Mouse (Mus musculus) liver, embryonic 14.5 days (tissue): ENCODE results near the gene Ssh3. TPM values are rescaled to one million over a fixed set of nuclear protein-coding genes. Genes with fewer than 3 reads are reported as not detected.

ENCODE experiments used
- ATAC-seq: fragments of 200-750 bp; cut with Nextera tagmentation; 2 replicates; pipeline ENCODE4 v1.8.0; 2017; ENCODE audit warnings: moderate number of reproducible peaks, mild to moderate bottlenecking, moderate library complexity; ENCODE audit not compliant: insufficient read depth
- DNase-seq, 3 experiments: peaks; one replicate each; pipeline ENCODE4 v3.0.0-alpha.2; 2012 to 2013; ENCODE audit warnings: low read depth in 3 of 3, low spot score in 3 of 3
- H3K27ac ChIP-seq: fragments of 300-500 bp; sonication (generic); 2 replicates; pipeline ENCODE4 v1.5.1; 2014; ENCODE audit warnings: moderate library complexity, mild to moderate bottlenecking, control low read depth, inconsistent platforms
- H3K27me3 ChIP-seq: fragments of 300-500 bp; sonication (generic); 2 replicates; pipeline ENCODE4 v1.6.1; 2014; ENCODE audit warnings: mild to moderate bottlenecking, low read length, moderate library complexity; ENCODE audit not compliant: control insufficient read depth, insufficient read depth
- H3K36me3 ChIP-seq: fragments of 300-500 bp; sonication (generic); replicated peaks from 2 replicates; pipeline ENCODE4 v1.6.1; 2014; ENCODE audit warnings: low read depth; ENCODE audit not compliant: control insufficient read depth, insufficient read depth
- H3K4me1 ChIP-seq, 2 experiments: fragments of 200-500 bp in 1 of 2; fragments of 300-500 bp in 1 of 2; sonication (generic) in 1 of 2; replicated peaks; 2 replicates each; pipeline ENCODE4 v1.6.1; 2012 to 2014; ENCODE audit warnings: antibody characterized with exemption in 1 of 2, inconsistent platforms in 1 of 2, low read length in 1 of 2; ENCODE audit not compliant: control insufficient read depth in 2 of 2, insufficient read depth in 2 of 2
- H3K4me2 ChIP-seq: fragments of 300-500 bp; sonication (generic); 2 replicates; pipeline ENCODE4 v1.6.1; 2014; ENCODE audit warnings: low read depth, mild to moderate bottlenecking, control low read depth, moderate library complexity
- H3K4me3 ChIP-seq, 2 experiments: fragments of 200-500 bp in 1 of 2; fragments of 300-500 bp in 1 of 2; sonication (generic) in 1 of 2; 2 replicates each; pipeline ENCODE4 v1.5.1; 2012 to 2014; ENCODE audit warnings: low read depth in 2 of 2, low read length in 2 of 2, mild to moderate bottlenecking in 2 of 2, control low read depth in 1 of 2, inconsistent platforms in 1 of 2, moderate library complexity in 1 of 2; ENCODE audit not compliant: insufficient read depth in 1 of 2
- H3K9ac ChIP-seq: fragments of 300-500 bp; sonication (generic); replicated peaks from 2 replicates; pipeline ENCODE4 v1.6.1; 2014; ENCODE audit warnings: mild to moderate bottlenecking, control low read depth, moderate library complexity
- H3K9me3 ChIP-seq: fragments of 300-500 bp; sonication (generic); 2 replicates; pipeline ENCODE4 v1.6.1; 2016; ENCODE audit warnings: low read length, mixed read lengths; ENCODE audit not compliant: control insufficient read depth
- CTCF ChIP-seq: IDR thresholded peaks from 2 replicates; pipeline ENCODE4 v1.5.1; 2016; ENCODE audit warnings: antibody characterized with exemption, low read depth, control low read depth
- EP300 ChIP-seq: IDR thresholded peaks from 2 replicates; pipeline ENCODE4 v1.6.1; 2016; ENCODE audit warnings: antibody characterized with exemption, low read depth
- WGBS: fragments of 180-500 bp; shearing (Covaris S2); extraction: QIAGEN DNeasy Blood & Tissue Kit; methylation state at CpG from one replicate; pipeline ENCODE4 v1.1.7; 2014; ENCODE audit not compliant: insufficient replicate concordance; 5-methylcytosine and 5-hydroxymethylcytosine counted together
- microRNA-seq: library from miRNA; unstranded; fragments of <30 nt; microRNA quantifications from one replicate; pipeline ENCODE4, GENCODE M21; 2016
- polyA plus RNA-seq, 2 experiments: library from polyadenylated mRNA; depleted of rRNA in 1 of 2; stranded (reverse) in 1 of 2; unstranded in 1 of 2; fragments of >200 nt; fragmentation: Nextera tagmentation in 1 of 2; extraction: Ambion mirVana in 1 of 2; gene quantifications; 2 replicates each; pipeline versions ENCODE4 v1.2.1 to v1.2.3; 2012 to 2014

The Ssh3 gene
- polyA plus RNA-seq, 2 experiments: 1.4 to 2.8 TPM

- H3K4me3 ChIP-seq: peak within 1 kb of the TSS; percentile 51 to 52
- H3K36me3 ChIP-seq: no peaks in the 10 kb centered on the region
- H3K27ac ChIP-seq: no peak within 1 kb of the TSS
- WGBS: under 1% methylated on average over 49 of the region's 49 CpGs
- peak within 1 kb of the TSS; percentile 63 for H3K4me2 ChIP-seq
- DNase-seq (no peak), ATAC-seq (0 out of 2 replicates have a peak, but pooled peaks have one; percentile 13)
- H3K27me3 ChIP-seq: peaks cover 69% of the 10 kb centered on the region
- peaks cover 0 to 8% of the 10 kb centered on the region in 2 experiments; a peak in 2 of 4 replicates for H3K4me1 ChIP-seq
- no peaks in the 10 kb centered on the region for H3K9me3 ChIP-seq
- TF ChIP-seq EP300 (no peak), CTCF (no peak)
- peak within 1 kb of the TSS; percentile 45 for H3K9ac ChIP-seq
Observed at GRCm38 (mm10) chr19:4214071-4214770, 54.8 kb downstream of the Ssh3 start, which contains the start of the genes Clcf1 and AC109138.7. TSS of gene Clcf1 (plus strand) at chr19:4214238. TSS of gene AC109138.7 (plus strand) at chr19:4214357.

- no peaks in the 10 kb centered on the region for H3K36me3 ChIP-seq
- H3K4me3 ChIP-seq: no peak overlapping the region
- H3K27ac ChIP-seq: no peak overlapping the region
- no peak for TF ChIP-seq EP300
- no peak for TF ChIP-seq CTCF
- H3K9me3 ChIP-seq: no peaks in the 10 kb centered on the region
- no peak for DNase-seq
- H3K9ac ChIP-seq: no peak overlapping the region
- WGBS: 9% methylated on average over 9 of the region's 9 CpGs
- peaks cover 69% of the 10 kb centered on the region for H3K27me3 ChIP-seq
- H3K4me2 ChIP-seq: peak overlapping the region; percentile 63
- no peak for ATAC-seq
- H3K4me1 ChIP-seq: peaks cover 0 to 8% of the 10 kb centered on the region in 2 experiments; a peak in 2 of 4 replicates
Observed at GRCm38 (mm10) chr19:4213524-4213974, 55.4 kb downstream of the Ssh3 start.

- peaks cover 0 to 8% of the 10 kb centered on the region in 2 experiments; a peak in 2 of 4 replicates for H3K4me1 ChIP-seq
- H3K36me3 ChIP-seq: no peaks in the 10 kb centered on the region
- no peak overlapping the region for H3K4me3 ChIP-seq
- H3K9ac ChIP-seq: no peak overlapping the region
- no peaks in the 10 kb centered on the region for H3K9me3 ChIP-seq
- ATAC-seq (no peak), DNase-seq (no peak)
- H3K27ac ChIP-seq: no peak overlapping the region
- H3K4me2 ChIP-seq: no peak overlapping the region
- TF ChIP-seq EP300: no peak
- TF ChIP-seq CTCF: no peak
- 39% methylated on average over 4 of the region's 4 CpGs for WGBS
- H3K27me3 ChIP-seq: peaks cover 58% of the 10 kb centered on the region
Observed at GRCm38 (mm10) chr19:4211891-4212588, 56.9 kb downstream of the Ssh3 start.

Small RNA genes lying within 50 kb of the gene (microRNA-seq; reads per million reads assigned to microRNA genes)
- gene Gm26115 (not detected), gene Mir6985 (not detected)

Other genes starting within 250 kb of the Ssh3 start
- 230 and 274 TPM in 2 replicates for gene Gstp1, start 231.2 kb downstream of the Ssh3 start, polyA plus RNA-seq (2012; rRNA removed)
- gene Gstp1, start 231.2 kb downstream of the Ssh3 start, polyA plus RNA-seq (2014; fragmentation: Nextera tagmentation; extraction: Ambion mirVana): 511 and 557 TPM in 2 replicates
- gene Gstp2, start 223.2 kb downstream of the Ssh3 start, polyA plus RNA-seq (2012; rRNA removed): 6.6 and 7.9 TPM in 2 replicates
- 6.9 and 7.3 TPM in 2 replicates for gene Gstp2, start 223.2 kb downstream of the Ssh3 start, polyA plus RNA-seq (2014; fragmentation: Nextera tagmentation; extraction: Ambion mirVana)
- gene Gstp3, start 209.6 kb downstream of the Ssh3 start, polyA plus RNA-seq (2012; rRNA removed): 78.5 and 87.0 TPM in 2 replicates
- 65.7 and 69.6 TPM in 2 replicates for gene Gstp3, start 209.6 kb downstream of the Ssh3 start, polyA plus RNA-seq (2014; fragmentation: Nextera tagmentation; extraction: Ambion mirVana)
- gene Cabp2, start 187.6 kb downstream of the Ssh3 start, polyA plus RNA-seq (2012; rRNA removed): 0.16 and 0.17 TPM in 2 replicates
- gene Cabp2, start 187.6 kb downstream of the Ssh3 start, polyA plus RNA-seq (2014; fragmentation: Nextera tagmentation; extraction: Ambion mirVana): 0.20 and 0.44 TPM in 2 replicates
- 52.5 and 64.8 TPM in 2 replicates for gene Cdk2ap2, start 172.0 kb downstream of the Ssh3 start, polyA plus RNA-seq (2012; rRNA removed)
- 99.9 and 101 TPM in 2 replicates for gene Cdk2ap2, start 172.0 kb downstream of the Ssh3 start, polyA plus RNA-seq (2014; fragmentation: Nextera tagmentation; extraction: Ambion mirVana)
- 6.1 and 7.1 TPM in 2 replicates for gene Pitpnm1, start 169.2 kb downstream of the Ssh3 start, polyA plus RNA-seq (2012; rRNA removed)
- 3.4 TPM in 2 replicates for gene Pitpnm1, start 169.2 kb downstream of the Ssh3 start, polyA plus RNA-seq (2014; fragmentation: Nextera tagmentation; extraction: Ambion mirVana)
- gene Aip, start 143.3 kb downstream of the Ssh3 start, polyA plus RNA-seq (2012; rRNA removed): 28.8 and 33.2 TPM in 2 replicates
- gene Aip, start 143.3 kb downstream of the Ssh3 start, polyA plus RNA-seq (2014; fragmentation: Nextera tagmentation; extraction: Ambion mirVana): 29.4 TPM in 2 replicates
- not detected in 2 replicates for gene Gpr152, start 129.4 kb downstream of the Ssh3 start, polyA plus RNA-seq (2012; rRNA removed)
- not detected in 2 replicates for gene Gpr152, start 129.4 kb downstream of the Ssh3 start, polyA plus RNA-seq (2014; fragmentation: Nextera tagmentation; extraction: Ambion mirVana)
- gene Cabp4, start 125.1 kb downstream of the Ssh3 start, polyA plus RNA-seq (2012; rRNA removed): 0.03 and 0.15 TPM in 2 replicates
- gene Cabp4, start 125.1 kb downstream of the Ssh3 start, polyA plus RNA-seq (2014; fragmentation: Nextera tagmentation; extraction: Ambion mirVana): not detected in 2 replicates
- gene Coro1b, start 120.6 kb downstream of the Ssh3 start, polyA plus RNA-seq (2012; rRNA removed): 57.5 and 59.2 TPM in 2 replicates
- gene Coro1b, start 120.6 kb downstream of the Ssh3 start, polyA plus RNA-seq (2014; fragmentation: Nextera tagmentation; extraction: Ambion mirVana): 57.5 and 62.2 TPM in 2 replicates
- 12.5 and 16.3 TPM in 2 replicates for gene Ptprcap, start 115.6 kb downstream of the Ssh3 start, polyA plus RNA-seq (2012; rRNA removed)
- 14.4 and 17.0 TPM in 2 replicates for gene Ptprcap, start 115.6 kb downstream of the Ssh3 start, polyA plus RNA-seq (2014; fragmentation: Nextera tagmentation; extraction: Ambion mirVana)
- gene Rps6kb2, start 105.8 kb downstream of the Ssh3 start, polyA plus RNA-seq (2012; rRNA removed): 17.2 and 19.2 TPM in 2 replicates
- gene Rps6kb2, start 105.8 kb downstream of the Ssh3 start, polyA plus RNA-seq (2014; fragmentation: Nextera tagmentation; extraction: Ambion mirVana): 19.5 and 19.9 TPM in 2 replicates
- gene Carns1, start 93.7 kb downstream of the Ssh3 start, polyA plus RNA-seq (2012; rRNA removed): 0.32 and 0.44 TPM in 2 replicates
- gene Carns1, start 93.7 kb downstream of the Ssh3 start, polyA plus RNA-seq (2014; fragmentation: Nextera tagmentation; extraction: Ambion mirVana): 0.18 and 0.71 TPM in 2 replicates
- gene Tbc1d10c, start 77.9 kb downstream of the Ssh3 start, polyA plus RNA-seq (2012; rRNA removed): 2.6 TPM in 2 replicates
- 2.5 and 4.0 TPM in 2 replicates for gene Tbc1d10c, start 77.9 kb downstream of the Ssh3 start, polyA plus RNA-seq (2014; fragmentation: Nextera tagmentation; extraction: Ambion mirVana)
- 203 and 214 TPM in 2 replicates for gene Ppp1ca, start 77.1 kb downstream of the Ssh3 start, polyA plus RNA-seq (2012; rRNA removed)
- 432 and 447 TPM in 2 replicates for gene Ppp1ca, start 77.1 kb downstream of the Ssh3 start, polyA plus RNA-seq (2014; fragmentation: Nextera tagmentation; extraction: Ambion mirVana)
- gene Rad9a, start 67.5 kb downstream of the Ssh3 start, polyA plus RNA-seq (2012; rRNA removed): 20.8 and 21.4 TPM in 2 replicates
- gene Rad9a, start 67.5 kb downstream of the Ssh3 start, polyA plus RNA-seq (2014; fragmentation: Nextera tagmentation; extraction: Ambion mirVana): 14.3 and 16.8 TPM in 2 replicates
- gene Clcf1, start 54.9 kb downstream of the Ssh3 start, polyA plus RNA-seq (2012; rRNA removed): 1.1 TPM in 2 replicates
- 0.42 and 0.43 TPM in 2 replicates for gene Clcf1, start 54.9 kb downstream of the Ssh3 start, polyA plus RNA-seq (2014; fragmentation: Nextera tagmentation; extraction: Ambion mirVana)
- gene AC109138.7, start 54.8 kb downstream of the Ssh3 start, polyA plus RNA-seq (2012; rRNA removed): not detected in 2 replicates
- gene AC109138.7, start 54.8 kb downstream of the Ssh3 start, polyA plus RNA-seq (2014; fragmentation: Nextera tagmentation; extraction: Ambion mirVana): not detected in 2 replicates
- gene Pold4, start 37.3 kb downstream of the Ssh3 start, polyA plus RNA-seq (2012; rRNA removed): 15.2 and 15.9 TPM in 2 replicates
- 12.9 and 13.1 TPM in 2 replicates for gene Pold4, start 37.3 kb downstream of the Ssh3 start, polyA plus RNA-seq (2014; fragmentation: Nextera tagmentation; extraction: Ambion mirVana)
- 0.93 and 1.3 TPM in 2 replicates for gene Ankrd13d, start 14.0 kb upstream of the Ssh3 start, polyA plus RNA-seq (2012; rRNA removed)
- 0.45 and 0.66 TPM in 2 replicates for gene Ankrd13d, start 14.0 kb upstream of the Ssh3 start, polyA plus RNA-seq (2014; fragmentation: Nextera tagmentation; extraction: Ambion mirVana)
- 23.9 and 26.0 TPM in 2 replicates for gene Grk2, start 37.0 kb upstream of the Ssh3 start, polyA plus RNA-seq (2012; rRNA removed)
- 9.4 and 10.8 TPM in 2 replicates for gene Grk2, start 37.0 kb upstream of the Ssh3 start, polyA plus RNA-seq (2014; fragmentation: Nextera tagmentation; extraction: Ambion mirVana)
- gene Kdm2a, start 129.1 kb upstream of the Ssh3 start, polyA plus RNA-seq (2012; rRNA removed): 18.9 and 19.0 TPM in 2 replicates
- gene Kdm2a, start 129.1 kb upstream of the Ssh3 start, polyA plus RNA-seq (2014; fragmentation: Nextera tagmentation; extraction: Ambion mirVana): 12.4 and 13.4 TPM in 2 replicates
- 3.8 and 5.3 TPM in 2 replicates for gene Rhod, start 170.3 kb upstream of the Ssh3 start, polyA plus RNA-seq (2012; rRNA removed)
- 6.2 and 6.4 TPM in 2 replicates for gene Rhod, start 170.3 kb upstream of the Ssh3 start, polyA plus RNA-seq (2014; fragmentation: Nextera tagmentation; extraction: Ambion mirVana)
- 0.06 and 0.15 TPM in 2 replicates for gene Syt12, start 208.3 kb upstream of the Ssh3 start, polyA plus RNA-seq (2012; rRNA removed)
- 0.06 and 0.14 TPM in 2 replicates for gene Syt12, start 208.3 kb upstream of the Ssh3 start, polyA plus RNA-seq (2014; fragmentation: Nextera tagmentation; extraction: Ambion mirVana)
- gene 2010003K11Rik, start 229.4 kb upstream of the Ssh3 start, polyA plus RNA-seq (2012; rRNA removed): 0.03 TPM in 1 of 2 replicates, not detected in the other
- gene 2010003K11Rik, start 229.4 kb upstream of the Ssh3 start, polyA plus RNA-seq (2014; fragmentation: Nextera tagmentation; extraction: Ambion mirVana): 0.08 and 0.15 TPM in 2 replicates
- gene Pcx, start 241.3 kb upstream of the Ssh3 start, polyA plus RNA-seq (2012; rRNA removed): 14.7 and 16.4 TPM in 2 replicates
- gene Pcx, start 241.3 kb upstream of the Ssh3 start, polyA plus RNA-seq (2014; fragmentation: Nextera tagmentation; extraction: Ambion mirVana): 25.6 and 29.1 TPM in 2 replicates